Mouse (Mus musculus) 3T3-L1 (cell line): Measurements from ENCODE around the gene Tlr5.

Experiments used
- DNase-seq: peaks from one replicate; pipeline ENCODE4 v3.0.0-alpha.2; 2015; ENCODE audit warnings: low read depth, low spot score

Tlr5 gene

DNA sequence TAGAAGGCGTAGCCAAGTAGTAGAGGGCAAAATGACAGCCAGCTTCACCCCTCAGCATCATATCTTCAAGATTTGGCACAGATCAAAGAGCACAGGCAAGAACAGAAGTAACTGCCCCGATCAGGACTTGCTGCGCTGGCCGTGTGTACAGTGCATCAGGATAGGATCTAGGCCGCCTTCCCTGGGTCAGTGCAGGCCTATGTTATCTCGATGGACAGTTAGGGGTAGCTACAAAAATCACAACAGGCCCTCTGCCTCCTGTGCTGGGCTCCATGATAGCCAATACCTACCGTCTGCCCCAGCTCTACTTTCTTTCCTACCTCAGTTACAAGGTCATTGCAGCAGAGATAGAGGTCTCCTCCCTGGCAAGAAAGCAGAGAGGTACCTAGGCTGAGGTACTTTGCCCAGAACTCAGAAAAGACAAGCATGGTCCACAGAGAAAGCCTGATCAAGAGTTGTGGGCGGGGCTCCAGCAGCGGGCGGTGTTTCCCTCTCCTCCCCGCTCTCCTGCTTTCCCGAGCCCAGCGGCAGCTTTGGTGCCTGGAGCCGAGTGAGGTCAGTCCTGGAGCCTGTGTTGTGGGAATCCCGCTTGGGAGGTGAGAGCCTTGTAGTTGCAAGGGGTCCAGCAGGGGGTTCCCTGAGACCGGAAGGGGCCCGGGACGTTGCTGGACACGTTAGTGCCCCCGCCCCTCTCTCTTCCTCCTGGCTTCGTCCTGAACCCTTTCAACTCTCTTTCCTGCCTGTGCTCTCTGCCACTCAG is at the start of gene Tlr5:
Gene Tlr5, plus strand, starts transcription at position 502 of the 760 bp plus-strand sequence.
- no peak for DNase-seq

DNA sequence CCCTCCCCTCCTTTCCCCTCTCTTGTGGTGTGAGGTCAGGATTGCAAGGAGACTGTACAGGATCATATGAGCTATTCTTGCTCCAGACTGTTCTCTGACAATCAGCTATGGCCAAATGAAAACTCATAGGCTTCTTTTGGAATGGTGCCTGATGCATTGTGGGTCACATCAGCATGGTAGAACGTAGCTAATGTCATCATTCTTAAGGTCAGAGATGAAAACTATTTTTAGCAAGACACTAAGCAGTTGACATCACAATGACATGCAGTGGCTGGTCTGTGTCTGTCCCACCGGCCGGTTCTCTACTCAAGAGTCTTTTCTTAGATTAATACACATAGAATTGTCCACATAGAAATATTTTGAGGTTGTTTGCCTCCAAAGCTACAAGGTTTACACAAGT is 48.9 kb upstream of the Tlr5 start:
- no peak for DNase-seq

DNA sequence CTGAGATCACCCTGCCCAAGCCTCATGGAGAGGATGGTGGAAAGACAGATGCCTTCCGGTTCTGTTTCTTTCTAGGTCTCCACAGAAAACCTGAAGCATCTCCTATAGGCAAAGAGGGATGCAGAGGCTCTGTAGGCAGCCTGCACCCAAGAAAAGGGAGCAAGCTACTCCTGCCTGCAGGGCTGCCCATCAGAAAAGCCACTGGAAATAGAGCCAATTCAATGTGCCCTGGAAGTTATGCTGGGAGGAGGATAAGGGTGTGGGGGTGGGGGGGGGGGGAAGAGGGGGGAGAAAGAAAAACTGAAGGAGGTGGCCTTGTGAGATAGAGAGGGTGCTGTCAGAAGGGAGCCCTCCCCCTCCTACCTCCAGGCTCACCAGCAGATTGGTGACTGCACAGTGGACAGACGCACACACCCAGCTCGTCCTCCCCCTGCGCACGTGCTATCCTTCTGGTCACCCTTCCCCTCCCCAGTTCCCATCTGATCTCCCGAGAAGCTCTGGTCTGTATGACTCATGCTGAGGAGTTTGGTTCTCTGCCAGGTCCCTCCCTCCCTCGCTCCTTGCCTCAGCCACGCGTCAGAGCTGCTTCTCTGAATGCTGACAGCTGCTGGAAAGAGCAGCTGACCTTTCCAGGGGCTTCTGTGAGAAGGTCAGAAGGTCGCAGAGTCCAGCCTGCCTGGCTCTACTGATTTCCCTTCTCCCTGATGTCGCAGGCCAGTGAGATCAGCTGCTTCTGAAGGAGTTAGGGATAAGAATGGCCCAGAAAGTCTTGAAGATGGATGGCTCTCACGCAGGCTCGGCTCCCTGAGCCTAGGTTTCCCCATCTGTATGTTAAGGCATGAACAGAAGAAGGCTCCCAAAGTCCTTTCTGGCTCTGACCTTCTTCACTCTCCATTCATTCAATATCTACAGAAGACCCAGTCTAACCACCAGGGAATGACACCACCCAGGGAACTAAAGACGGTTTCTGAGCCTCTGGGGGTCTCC is 46.2 kb upstream of the Tlr5 start:
- peak; percentile 100 for DNase-seq

- peak; percentile 70 for DNase-seq
These were observed 45.5 kb upstream of the Tlr5 start for GRCm38 (mm10) chr1:182909066-182909465.

DNA sequence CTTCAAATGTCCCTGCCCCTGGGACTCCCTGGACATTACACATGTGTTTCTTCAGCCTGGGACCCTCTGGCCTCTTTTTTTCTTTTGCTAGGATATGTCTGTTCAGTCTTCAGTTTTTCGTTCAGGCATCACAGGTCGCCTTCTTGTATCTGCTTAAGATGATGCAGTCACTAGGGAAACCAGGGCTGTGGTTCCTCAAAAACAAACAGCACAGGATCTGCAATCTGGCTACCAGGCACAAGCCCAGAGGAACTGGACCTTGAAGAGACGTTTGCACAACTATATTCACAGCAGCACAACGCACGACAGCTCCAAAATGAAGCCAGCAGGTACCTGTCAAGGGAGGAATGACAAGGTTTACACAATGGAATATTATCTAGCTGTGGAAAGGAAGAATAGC is 45.0 kb upstream of the Tlr5 start:
- DNase-seq, result no peak

GRCm38 (mm10) chr1:182912591-182912990 is 42.0 kb upstream of the Tlr5 start:
- no peak for DNase-seq

- DNase-seq, result no peak
These were observed 40.3 kb upstream of the Tlr5 start for GRCm38 (mm10) chr1:182914121-182914908.

DNA sequence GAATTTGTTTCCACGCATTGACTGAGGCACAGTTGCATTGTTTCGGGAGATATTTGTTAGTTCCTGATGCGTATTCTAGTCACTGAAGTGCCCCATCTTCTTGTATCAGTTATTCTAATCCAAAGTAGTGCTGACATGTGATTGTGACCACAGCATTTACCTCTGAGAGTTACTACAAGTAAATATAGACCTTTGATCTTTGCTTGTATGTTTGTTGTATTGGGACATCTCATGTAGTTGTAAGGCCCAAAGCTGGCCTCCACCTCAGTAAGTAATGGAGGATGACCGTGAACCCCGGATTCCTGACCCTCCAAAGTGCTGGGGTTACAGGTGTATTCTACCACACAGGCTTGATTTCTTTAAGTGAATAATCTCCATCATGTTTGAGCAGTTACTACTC is 38.4 kb upstream of the Tlr5 start:
- DNase-seq, result no peak

- no peak for DNase-seq
These were observed 35.8 kb upstream of the Tlr5 start for GRCm38 (mm10) chr1:182918718-182919346.

GRCm38 (mm10) chr1:182922824-182923223 is 31.8 kb upstream of the Tlr5 start:
- DNase-seq, result no peak

DNA sequence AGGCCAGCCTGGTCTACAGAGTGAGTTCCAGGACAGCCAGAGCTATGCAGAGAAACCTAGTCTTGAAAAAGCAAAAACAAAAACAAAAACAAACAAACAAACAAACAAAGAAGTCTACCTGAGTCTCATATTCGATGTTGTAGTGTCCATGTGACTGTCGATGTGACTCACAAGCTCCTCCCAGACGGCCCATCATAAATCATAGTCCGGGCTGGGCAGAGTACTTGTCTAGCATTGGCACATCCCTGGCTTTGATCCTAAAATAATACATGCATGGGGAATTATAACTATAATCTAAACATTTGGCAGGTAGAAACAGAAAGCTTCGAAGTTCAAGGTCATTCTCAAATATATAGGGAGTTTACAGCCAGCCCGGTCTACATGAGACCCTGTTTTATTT is 28.1 kb upstream of the Tlr5 start:
- peak; percentile 52 for DNase-seq

- no peak for DNase-seq
These were observed 26.4 kb upstream of the Tlr5 start for GRCm38 (mm10) chr1:182927878-182928851.

- no peak for DNase-seq
These were observed 19.1 kb upstream of the Tlr5 start for GRCm38 (mm10) chr1:182935469-182935868.

GRCm38 (mm10) chr1:182937486-182938120 is 17.0 kb upstream of the Tlr5 start:
- no peak for DNase-seq

DNA sequence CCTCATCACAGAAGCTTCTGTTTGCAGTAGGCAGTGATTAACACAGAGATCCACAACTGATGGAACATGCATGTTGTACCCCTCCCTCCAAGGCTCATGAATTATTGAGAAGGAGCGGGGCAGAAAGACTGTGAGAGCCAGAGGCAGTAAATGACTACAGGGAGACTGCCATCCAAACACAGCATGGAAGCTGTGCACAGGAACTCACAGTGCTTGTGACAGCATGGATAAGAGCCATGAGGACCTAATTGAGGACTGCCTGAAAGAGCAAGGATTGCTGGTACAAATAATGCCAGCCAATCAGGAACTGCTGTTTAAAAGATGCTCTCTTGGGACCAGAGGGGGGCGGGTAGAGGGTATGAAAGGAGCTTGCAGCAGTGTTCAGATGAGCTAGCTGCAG is 12.7 kb upstream of the Tlr5 start:
- no peak for DNase-seq

DNA sequence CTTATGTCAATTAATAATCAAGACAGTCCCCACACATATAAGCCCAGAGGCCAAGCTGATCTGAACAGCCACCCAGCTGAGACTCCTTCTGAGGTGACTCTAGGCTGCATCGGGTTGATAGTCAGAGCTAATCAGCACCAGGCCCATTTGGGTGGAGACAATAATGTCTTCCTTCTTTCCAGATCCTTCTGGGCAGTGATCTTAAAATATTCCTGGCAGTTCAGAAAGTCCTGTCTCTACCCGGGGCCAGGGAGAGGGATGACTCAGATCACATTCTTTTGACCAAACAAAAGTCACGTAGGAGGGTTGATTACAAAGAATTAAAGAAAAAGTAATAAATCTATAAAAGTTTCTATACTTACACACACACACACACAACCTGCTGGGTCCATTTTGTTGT is 10.7 kb upstream of the Tlr5 start:
- DNase-seq, result peak; percentile 71

GRCm38 (mm10) chr1:182944638-182945037 is 9.9 kb upstream of the Tlr5 start:
- DNase-seq, result peak; percentile 84

DNA sequence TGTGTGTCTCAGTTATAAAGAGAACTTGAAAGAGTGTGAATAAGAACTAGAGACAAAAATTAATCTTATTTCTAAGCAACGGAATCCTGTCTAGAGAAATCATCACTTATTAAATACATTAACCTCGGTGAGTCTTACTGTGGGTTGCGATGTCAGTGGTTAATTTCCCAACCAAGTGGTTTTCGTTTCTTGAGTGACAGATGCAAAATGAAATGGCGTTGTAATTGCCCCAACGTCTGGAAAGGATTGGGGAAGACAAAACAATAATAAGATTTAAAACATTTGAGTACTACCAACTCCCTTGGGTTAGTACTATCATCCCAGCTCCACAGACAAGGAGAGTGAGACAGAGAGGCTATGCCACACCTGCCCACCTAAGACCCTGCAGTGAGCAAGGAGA is 9.0 kb upstream of the Tlr5 start:
- DNase-seq, result no peak

DNA sequence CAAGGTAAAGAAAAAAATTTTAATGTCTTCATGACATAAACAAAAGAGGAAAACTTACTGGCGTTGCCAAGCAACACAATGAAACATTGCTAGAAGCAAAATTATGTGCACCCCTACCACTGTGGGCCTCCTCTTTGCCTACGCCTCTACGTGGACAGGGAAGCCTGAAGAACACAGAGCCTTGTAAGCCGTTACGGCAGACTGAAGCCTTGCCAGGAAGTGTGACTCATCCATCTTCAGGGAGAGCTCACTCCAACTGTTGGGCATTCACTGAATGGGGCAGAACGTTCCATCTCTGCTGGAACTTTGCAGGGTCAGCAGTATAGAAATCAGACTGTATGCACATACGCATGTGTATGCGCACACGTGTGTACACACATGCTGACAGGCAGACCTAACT is 3.3 kb upstream of the Tlr5 start:
- DNase-seq, result peak; percentile 98

DNA sequence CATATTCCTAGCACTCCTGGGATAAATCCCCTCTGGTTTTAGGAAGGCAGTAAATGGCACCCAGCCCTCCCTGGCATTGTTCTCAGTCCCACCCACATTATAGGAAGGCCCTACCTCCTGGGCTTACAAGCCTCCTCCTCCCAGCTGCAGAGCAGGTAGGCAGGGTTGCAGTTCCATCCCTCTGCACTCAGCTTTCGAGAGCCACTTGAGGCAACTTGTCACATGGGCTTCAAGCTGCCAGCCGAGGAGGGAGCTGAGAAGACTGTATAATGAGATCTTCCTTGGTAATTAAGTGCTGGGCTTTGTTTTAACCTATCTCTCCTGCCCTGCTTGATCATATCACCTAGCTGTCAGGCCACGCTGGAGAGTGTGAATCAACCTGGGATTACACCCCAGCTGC is 1.4 kb upstream of the Tlr5 start:
- no peak for DNase-seq
